Mouse (Mus musculus) embryonic stem cell, embryonic (primary cell): Measurements from ENCODE around the gene Zbtb20.

Source experiments
- CTCF ChIA-PET, 4 experiments: fragments of 300-600 bp in 2 of 4; fragments of 350-600 bp in 2 of 4; sonication (Branson Sonifier 250); formaldehyde crosslinking; loops; one replicate each; lab custom pipeline; 2022; ENCODE audit warnings: inconsistent platforms in 2 of 4; lab: Charles Lee
- POLR2A ChIA-PET, 4 experiments: fragments of 300-600 bp in 2 of 4; fragments of 350-600 bp in 2 of 4; sonication (Branson Sonifier 250); formaldehyde crosslinking; loops; one replicate each; lab custom pipeline; 2022; ENCODE audit warnings: antibody characterized with exemption in 4 of 4, inconsistent platforms in 1 of 4; lab: Charles Lee

Zbtb20 gene

GRCm38 (mm10) chr16:43645879-43646278 lies 770.2 kb downstream of the Zbtb20 start:
- ChIA-PET POLR2A (no interaction called here), CTCF (no interaction called here)

GRCm38 (mm10) chr16:43646943-43647342 lies 771.3 kb downstream of the Zbtb20 start:
- CTCF ChIA-PET = no interaction called here
- POLR2A ChIA-PET = no interaction called here

GRCm38 (mm10) chr16:43647641-43648040 lies 772.0 kb downstream of the Zbtb20 start:
- ChIA-PET POLR2A (no interaction called here), CTCF (no interaction called here)

- POLR2A ChIA-PET = interaction anchor here in 1 of 4 experiments (0.7 kb wide), 1 partner anchor 766 kb away, joined by 3 read pairs; no protein-coding TSS in a partner anchor
These were observed 774.8 kb downstream of the Zbtb20 start for GRCm38 (mm10) chr16:43650355-43651080.

GRCm38 (mm10) chr16:43653288-43653687 lies 777.6 kb downstream of the Zbtb20 start:
- POLR2A ChIA-PET = no interaction called here
- CTCF ChIA-PET = no interaction called here

More at GRCm38 (mm10) chr16:43650355-43651080, 774.8 kb downstream of the Zbtb20 start:
- CTCF ChIA-PET = interaction anchor here in 3 of 4 experiments (0.5 to 0.7 kb wide), 3 partner anchors 258 to 765 kb away, joined by 4 to 6 read pairs (median 5); no protein-coding TSS in a partner anchor

DNA sequence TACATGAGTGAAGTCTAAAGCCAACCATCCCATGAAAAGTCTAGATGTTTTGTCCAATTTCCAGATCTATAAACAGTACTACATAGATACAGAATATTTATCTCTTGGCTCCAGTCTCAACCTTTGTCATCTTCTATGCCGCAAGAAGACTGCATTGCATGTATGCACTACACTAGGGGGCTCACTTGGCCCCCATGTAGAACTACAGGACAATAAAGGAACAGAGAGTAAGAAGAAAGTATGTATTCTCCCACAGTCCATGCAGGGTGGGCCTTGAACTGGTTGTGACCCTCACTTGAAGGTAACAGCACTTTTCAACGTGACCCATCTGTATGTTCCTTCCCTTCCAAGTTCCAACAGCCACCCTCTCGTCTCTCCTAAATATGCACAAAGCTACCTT lies 778.6 kb downstream of the Zbtb20 start:
- POLR2A ChIA-PET = no interaction called here
- CTCF ChIA-PET = interaction anchor here in 1 of 4 experiments (0.6 kb wide), 1 partner anchor 130 kb away, joined by 3 read pairs; no protein-coding TSS in a partner anchor

GRCm38 (mm10) chr16:43655183-43655787 lies 779.6 kb downstream of the Zbtb20 start:
- CTCF ChIA-PET = interaction anchor here in 1 of 4 experiments (0.6 kb wide), 1 partner anchor 16 kb away, joined by 4 read pairs; no protein-coding TSS in a partner anchor
- POLR2A ChIA-PET = no interaction called here

DNA sequence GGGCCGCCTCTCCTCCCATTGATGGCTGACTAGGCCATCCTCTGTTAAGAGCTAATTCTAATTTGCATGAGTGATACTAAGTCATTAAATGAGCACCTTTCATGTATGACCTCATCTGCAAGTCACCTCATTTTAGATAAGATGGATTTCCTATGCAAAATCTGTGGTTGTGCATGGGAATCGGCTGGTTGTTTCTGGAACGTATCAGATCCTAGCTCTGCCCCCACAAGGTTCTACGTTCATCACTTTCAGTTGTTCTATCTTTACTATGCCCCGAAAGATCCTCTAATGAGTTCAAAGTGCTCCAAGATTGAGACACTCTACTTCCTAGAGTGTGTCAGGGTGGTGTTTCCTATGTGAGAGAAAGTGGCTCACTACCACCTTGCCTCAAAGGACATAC lies 785.9 kb downstream of the Zbtb20 start:
- CTCF ChIA-PET = no interaction called here
- POLR2A ChIA-PET = interaction anchor here in 1 of 4 experiments (0.6 kb wide), 1 partner anchor 73 kb away, joined by 4 read pairs; no protein-coding TSS in a partner anchor

DNA sequence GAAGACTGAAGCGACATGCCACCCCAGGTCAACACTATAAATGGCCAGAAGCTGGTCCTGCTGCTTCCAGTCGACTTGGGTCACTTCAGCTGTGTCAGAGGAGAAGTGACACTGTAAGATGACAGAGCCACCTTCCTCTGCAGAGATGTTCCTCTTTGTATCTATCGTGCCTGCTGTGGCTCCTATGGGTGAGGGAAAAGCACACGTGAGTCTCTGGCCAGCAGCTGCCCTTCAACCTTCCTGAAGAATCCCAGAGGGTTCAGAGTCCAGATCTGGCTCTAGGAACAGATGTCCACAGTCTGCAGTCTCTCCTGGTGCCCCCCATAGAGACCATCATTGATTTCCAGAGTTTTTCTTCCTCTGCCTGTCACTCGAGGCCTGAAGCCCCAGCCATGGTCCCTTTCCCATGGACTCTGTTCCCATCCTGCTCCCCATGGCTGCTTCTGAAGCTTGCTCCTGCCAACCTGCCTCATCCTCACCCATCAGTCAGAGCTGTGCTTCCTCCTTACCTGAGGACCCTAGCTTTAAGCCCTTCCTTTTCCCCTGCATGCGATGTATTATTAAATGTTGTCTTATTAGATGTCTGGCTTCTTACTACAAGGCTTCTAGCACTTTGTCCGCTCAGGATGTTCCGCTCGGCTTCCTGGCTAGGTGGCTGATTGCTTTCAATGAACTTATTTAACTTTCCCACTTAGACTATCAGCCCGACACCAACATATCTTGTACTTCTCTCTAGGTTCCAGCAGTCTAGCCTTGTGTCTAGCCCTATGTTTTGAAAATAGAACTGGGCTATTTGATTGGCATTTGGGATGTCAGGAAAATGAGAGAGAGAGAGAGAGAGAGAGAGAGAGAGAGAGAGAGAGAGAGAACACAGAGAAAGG lies 786.7 kb downstream of the Zbtb20 start:
- ChIA-PET CTCF (no interaction called here), POLR2A (interaction anchor here in 2 of 4 experiments (0.6 kb wide), 2 partner anchors 24 to 72 kb away, joined by 3 to 4 read pairs; no protein-coding TSS in a partner anchor)

- ChIA-PET POLR2A (interaction anchor here in 1 of 4 experiments (0.5 kb wide), 1 partner anchor 40 kb away, joined by 3 read pairs; no protein-coding TSS in a partner anchor), CTCF (interaction anchor here in 1 of 4 experiments (0.5 kb wide), 1 partner anchor 1288 kb away, joined by 3 read pairs; no protein-coding TSS in a partner anchor)
These were observed 788.4 kb downstream of the Zbtb20 start, which contains the start of gene Tigit for GRCm38 (mm10) chr16:43663978-43664579. Gene Tigit (minus strand): TSS chr16:43664146.

DNA sequence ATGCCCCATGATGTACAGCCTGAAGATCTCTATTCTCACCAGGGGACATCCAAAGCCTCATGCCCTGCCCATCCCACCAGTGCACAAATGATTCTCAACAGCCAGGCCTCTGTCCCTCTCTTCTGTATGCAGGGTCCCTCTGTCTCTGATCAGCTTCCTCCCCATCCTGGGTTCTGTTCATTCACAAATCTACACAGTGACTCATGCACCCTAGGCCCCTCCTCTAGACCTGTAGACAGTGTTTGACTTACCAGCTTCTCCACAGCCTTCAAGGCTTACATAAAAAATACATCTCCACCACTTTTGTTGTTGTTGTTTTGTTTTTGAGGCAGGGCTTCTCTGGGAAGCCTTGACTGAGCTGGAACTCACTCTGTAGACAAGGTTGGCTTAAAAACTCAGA lies 789.2 kb downstream of the Zbtb20 start:
- CTCF ChIA-PET = interaction anchor here in 1 of 4 experiments (0.5 kb wide), 1 partner anchor 1288 kb away, joined by 3 read pairs; no protein-coding TSS in a partner anchor
- POLR2A ChIA-PET = interaction anchor here in 1 of 4 experiments (0.5 kb wide), 1 partner anchor 41 kb away, joined by 3 read pairs; no protein-coding TSS in a partner anchor

GRCm38 (mm10) chr16:43668294-43668693 lies 792.6 kb downstream of the Zbtb20 start:
- ChIA-PET CTCF (no interaction called here), POLR2A (no interaction called here)

- ChIA-PET POLR2A (no interaction called here), CTCF (interaction anchor here in 1 of 4 experiments (0.6 kb wide), 1 partner anchor 19 kb away, joined by 3 read pairs; no protein-coding TSS in a partner anchor)
These were observed 796.3 kb downstream of the Zbtb20 start for GRCm38 (mm10) chr16:43671972-43672371.

DNA sequence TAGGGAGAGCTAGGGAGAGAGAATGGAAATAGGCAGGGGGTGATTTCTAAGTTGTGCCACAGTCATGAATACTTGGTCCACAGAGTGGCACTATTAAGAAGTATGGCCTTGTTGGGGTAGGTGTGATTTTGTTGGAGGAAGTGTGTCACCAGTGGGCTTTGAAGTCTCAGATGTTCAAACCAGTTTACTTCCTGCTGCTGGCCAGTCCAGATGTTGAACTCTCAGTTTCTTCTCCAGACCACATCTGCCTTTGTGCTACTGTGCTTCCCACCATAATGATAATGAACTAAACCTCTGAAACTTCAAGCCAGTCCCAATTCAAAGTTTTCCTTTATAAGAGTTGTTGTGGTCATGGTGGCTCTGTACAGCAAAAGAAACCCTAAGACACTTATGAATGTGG lies 797.0 kb downstream of the Zbtb20 start:
- CTCF ChIA-PET = no interaction called here
- POLR2A ChIA-PET = no interaction called here

- ChIA-PET POLR2A (no interaction called here), CTCF (no interaction called here)
These were observed 798.7 kb downstream of the Zbtb20 start for GRCm38 (mm10) chr16:43674400-43674799.

DNA sequence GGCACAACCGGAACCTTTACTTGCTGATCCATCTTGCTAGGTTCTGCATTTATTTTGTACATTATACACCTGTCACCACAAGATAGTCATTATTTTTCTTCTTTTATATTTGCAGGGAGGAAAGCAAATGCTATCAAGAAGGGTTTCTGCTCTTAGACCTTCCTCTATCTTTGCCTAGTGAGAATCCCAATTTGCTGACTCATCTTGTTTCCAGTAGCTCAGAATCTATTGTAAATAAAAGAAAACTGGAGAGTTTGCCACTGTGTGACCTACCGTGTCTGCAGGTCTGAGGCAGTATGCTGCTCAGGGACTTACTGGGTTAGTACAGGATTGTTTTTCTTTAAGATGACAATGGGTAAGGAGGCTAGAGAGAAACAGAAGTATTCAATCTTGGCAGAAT lies 812.3 kb downstream of the Zbtb20 start:
- POLR2A ChIA-PET = interaction anchor here in 1 of 4 experiments (0.6 kb wide), 1 partner anchor 163 kb away, joined by 3 read pairs; no protein-coding TSS in a partner anchor

GRCm38 (mm10) chr16:43690211-43690690 lies 814.6 kb downstream of the Zbtb20 start:
- POLR2A ChIA-PET = interaction anchor here in 1 of 4 experiments (0.6 kb wide), 1 partner anchor 935 kb away, joined by 3 read pairs; no protein-coding TSS in a partner anchor
- CTCF ChIA-PET = interaction anchor here in 1 of 4 experiments (0.5 to 0.8 kb wide), 3 partner anchors 19 to 150 kb away, joined by 3 read pairs; no protein-coding TSS in a partner anchor

More for the DNA sequence above, 812.3 kb downstream of the Zbtb20 start:
- CTCF ChIA-PET = interaction anchor here in 2 of 4 experiments (0.6 to 1.2 kb wide), 3 partner anchors 34 to 148 kb away, joined by 4 to 10 read pairs (median 7); no protein-coding TSS in a partner anchor
